Mouse (Mus musculus) hindbrain, embryonic 13.5 days (tissue): ENCODE results near the gene Pkd2. TPM values are rescaled to one million over a fixed set of nuclear protein-coding genes. Genes with fewer than 3 reads are reported as not detected.

ENCODE experiments used
- polyA plus RNA-seq: library from polyadenylated mRNA; unstranded; fragments of >200 nt; fragmentation: Nextera tagmentation; extraction: Ambion mirVana; gene quantifications from 2 replicates; pipeline ENCODE4 v1.2.1, GENCODE M21; 2015

The Pkd2 gene
- polyA plus RNA-seq, 1 experiment from 2014 or later: 8.9 TPM

Other genes starting within 250 kb of the Pkd2 start
- 2.0 TPM in 1 of 2 replicates, not detected in the other for gene Ibsp, start 160.3 kb upstream of the Pkd2 start, polyA plus RNA-seq
- gene Mepe, start 134.1 kb upstream of the Pkd2 start, polyA plus RNA-seq: not detected in 2 replicates
- 9.2 and 12.6 TPM in 2 replicates for gene Spp1, start 24.3 kb upstream of the Pkd2 start, polyA plus RNA-seq
- 14.6 and 14.7 TPM in 2 replicates for gene BC005561, start 48.9 kb downstream of the Pkd2 start, polyA plus RNA-seq